Mouse (Mus musculus) neural tube, embryonic 15.5 days (tissue): ENCODE measurements around the gene Ptpn3. TPM values are rescaled to one million over a fixed set of nuclear protein-coding genes. Genes with fewer than 3 reads are reported as not detected.

Source experiments
- ATAC-seq: fragments of 200-750 bp; cut with Nextera tagmentation; 2 replicates; pipeline ENCODE4 v1.8.0; 2017; ENCODE audit warnings: mild to moderate bottlenecking, moderate TSS enrichment, moderate library complexity; ENCODE audit not compliant: low FRiP score
- H3K27ac ChIP-seq: fragments of 300-500 bp; sonication (generic); replicated peaks from 2 replicates; pipeline ENCODE4 v1.5.1; 2015; ENCODE audit warnings: mild to moderate bottlenecking, inconsistent platforms
- H3K27me3 ChIP-seq: fragments of 300-500 bp; sonication (generic); replicated peaks from 2 replicates; pipeline ENCODE4 v1.6.1; 2015; ENCODE audit warnings: inconsistent platforms
- H3K36me3 ChIP-seq: fragments of 300-500 bp; sonication (generic); 2 replicates; pipeline ENCODE4 v1.6.1; 2015; ENCODE audit warnings: inconsistent platforms
- H3K4me1 ChIP-seq: fragments of 300-500 bp; sonication (generic); 2 replicates; pipeline ENCODE4 v1.6.1; 2015; ENCODE audit warnings: inconsistent platforms
- H3K4me2 ChIP-seq: fragments of 300-500 bp; sonication (generic); 2 replicates; pipeline ENCODE4 v1.6.1; 2015; ENCODE audit warnings: inconsistent platforms, mild to moderate bottlenecking, moderate library complexity
- H3K4me3 ChIP-seq: fragments of 300-500 bp; sonication (generic); replicated peaks from 2 replicates; pipeline ENCODE4 v1.5.1; 2015; ENCODE audit warnings: mild to moderate bottlenecking, inconsistent platforms
- H3K9ac ChIP-seq: fragments of 300-500 bp; sonication (generic); replicated peaks from 2 replicates; pipeline ENCODE4 v1.6.1; 2015; ENCODE audit warnings: mild to moderate bottlenecking, inconsistent platforms
- H3K9me3 ChIP-seq: fragments of 300-500 bp; sonication (generic); replicated peaks from 2 replicates; pipeline ENCODE4 v1.6.1; 2016; ENCODE audit warnings: inconsistent platforms
- WGBS: fragments of 180-500 bp; shearing (Covaris S2); methylation state at CpG from one replicate; pipeline ENCODE4 v1.1.7; 2015; ENCODE audit warnings: mixed read lengths; 5-methylcytosine and 5-hydroxymethylcytosine counted together
- polyA plus RNA-seq: library from polyadenylated mRNA; unstranded; fragments of >200 nt; fragmentation: Nextera tagmentation; extraction: Ambion mirVana; gene quantifications from 2 replicates; pipeline ENCODE4 v1.2.1, GENCODE M21; 2015

Ptpn3 gene
- polyA plus RNA-seq, 1 experiment from 2014 or later: 3.9 TPM

DNA sequence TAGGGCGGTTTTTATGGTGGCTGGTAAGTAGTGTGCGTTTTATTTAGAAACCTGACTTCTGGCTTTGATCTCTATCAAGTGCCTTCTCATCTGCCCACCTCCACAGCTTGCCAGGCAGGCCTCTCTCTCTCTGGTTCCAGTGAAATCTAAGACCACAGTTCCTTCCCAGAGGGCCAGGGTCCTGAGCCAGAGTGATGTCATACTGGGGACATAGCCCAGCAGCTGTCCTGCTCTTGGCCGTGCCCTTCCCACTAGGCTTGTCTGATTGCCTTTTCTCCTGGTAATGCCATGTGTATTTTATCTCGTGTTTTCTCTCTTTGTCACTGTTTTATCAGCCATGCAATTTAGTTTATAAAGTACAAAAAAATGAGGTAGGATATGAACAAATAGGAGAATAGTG, 118.1 kb downstream of the Ptpn3 start:
- WGBS: 71% methylated on average over 4 of the region's 4 CpGs
- ATAC-seq: no peak

DNA sequence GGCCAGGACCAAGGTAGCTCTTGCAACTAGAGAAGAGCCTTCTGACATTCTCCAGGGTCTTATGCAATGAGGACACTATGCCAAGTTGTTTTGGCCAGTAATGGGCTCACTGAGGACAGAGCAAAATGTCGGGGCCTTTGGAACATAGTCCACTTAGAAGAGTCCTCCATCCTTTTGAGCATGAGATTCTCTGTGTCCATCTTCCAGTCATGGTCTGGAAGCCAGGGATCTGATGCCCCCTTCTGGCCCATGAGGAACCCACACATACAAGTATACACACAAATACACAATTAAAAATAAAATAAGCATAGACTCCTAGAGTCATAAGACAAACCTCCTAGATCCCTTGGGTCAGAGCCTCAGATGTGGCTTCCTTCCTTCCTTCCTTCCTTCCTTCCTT, 120.1 kb downstream of the Ptpn3 start:
- Histone ChIP-seq H3K9ac (no peak overlapping the region), H3K4me2 (no peak overlapping the region), H3K4me3 (no peak overlapping the region), H3K9me3 (no peaks in the 10 kb centered on the region), H3K27me3 (no peaks in the 10 kb centered on the region), H3K4me1 (no peaks in the 10 kb centered on the region), H3K36me3 (no peaks in the 10 kb centered on the region), H3K27ac (no peak overlapping the region)
- 69% methylated on average over 1 of the region's 1 CpGs for WGBS
- ATAC-seq: no peak

More for the DNA sequence above, 118.1 kb downstream of the Ptpn3 start:
- H3K27ac ChIP-seq: no peak overlapping the region
- H3K4me2 ChIP-seq: no peak overlapping the region
- H3K9ac ChIP-seq: no peak overlapping the region
- H3K4me1 ChIP-seq: no peaks in the 10 kb centered on the region
- no peaks in the 10 kb centered on the region for H3K9me3 ChIP-seq
- no peak overlapping the region for H3K4me3 ChIP-seq
- H3K27me3 ChIP-seq: no peaks in the 10 kb centered on the region
- H3K36me3 ChIP-seq: no peaks in the 10 kb centered on the region

DNA sequence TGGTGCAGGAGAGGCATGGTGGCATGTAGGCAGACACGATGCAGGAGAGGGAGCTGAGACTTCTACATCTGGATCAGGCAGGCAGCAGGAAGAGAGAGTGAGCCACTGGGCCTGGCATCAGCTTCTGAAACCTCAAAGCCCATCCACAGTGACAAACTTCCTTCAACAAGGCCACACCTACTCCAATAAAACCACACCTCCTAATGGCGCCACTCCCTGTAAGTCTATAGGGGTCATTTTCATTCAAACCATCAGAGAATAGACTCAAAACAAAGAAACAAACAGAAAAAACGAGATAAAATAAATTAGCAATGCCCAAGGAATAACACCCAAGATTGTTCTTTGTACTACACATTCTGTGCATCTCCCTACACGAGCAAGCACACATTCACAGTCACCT, 122.8 kb downstream of the Ptpn3 start:
- Histone ChIP-seq H3K9me3 (no peaks in the 10 kb centered on the region), H3K27ac (no peak overlapping the region)
- 74% methylated on average over 4 of the region's 4 CpGs for WGBS

DNA sequence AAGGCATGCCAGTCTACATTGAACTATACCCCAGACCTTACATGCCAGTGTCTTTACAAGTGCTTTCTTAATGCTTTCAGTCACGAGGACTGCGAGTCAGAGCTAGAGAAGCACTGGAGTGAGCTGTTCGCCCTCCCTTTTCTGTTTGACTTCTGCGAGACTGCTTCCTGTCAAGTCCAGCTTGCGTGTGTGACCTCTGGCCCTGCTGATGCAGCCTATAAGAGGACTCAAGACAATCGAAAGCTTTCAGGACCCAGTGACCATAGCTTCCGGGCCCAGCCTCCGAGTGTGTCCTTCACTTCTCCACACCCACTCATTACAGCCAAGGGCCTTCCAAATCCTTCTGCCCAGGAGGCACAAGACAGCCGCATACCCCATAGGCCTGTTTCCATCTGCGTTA, 126.3 kb downstream of the Ptpn3 start:
- ATAC-seq: no peak
- H3K4me1 ChIP-seq: no peaks in the 10 kb centered on the region
- WGBS: 77% methylated on average over 10 of the region's 10 CpGs

More for the DNA sequence above, 122.8 kb downstream of the Ptpn3 start:
- no peak for ATAC-seq
- Histone ChIP-seq H3K9ac (no peak overlapping the region), H3K36me3 (no peaks in the 10 kb centered on the region), H3K27me3 (no peaks in the 10 kb centered on the region), H3K4me2 (no peak overlapping the region), H3K4me1 (no peaks in the 10 kb centered on the region), H3K4me3 (no peak overlapping the region)

DNA sequence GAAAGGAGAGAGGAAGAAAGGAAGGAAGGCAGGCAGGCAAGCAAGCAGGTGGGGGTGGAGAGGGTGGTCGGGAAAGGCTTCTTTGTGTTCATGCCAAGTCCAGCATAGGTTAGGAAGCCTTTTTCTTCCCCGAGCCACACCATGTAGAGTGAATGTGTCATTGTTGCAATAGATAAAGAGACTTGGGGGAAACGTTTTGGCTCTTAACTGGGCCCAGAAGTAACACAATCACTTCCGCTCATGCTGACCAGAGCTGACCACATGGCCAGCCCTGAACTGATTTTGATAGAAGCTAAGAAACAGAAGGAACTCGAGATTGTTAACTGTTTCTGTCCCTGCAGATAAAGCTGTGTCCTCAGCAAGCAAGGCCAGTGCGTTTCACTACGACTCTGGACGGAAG, 128.8 kb downstream of the Ptpn3 start:
- Histone ChIP-seq H3K9me3 (no peaks in the 10 kb centered on the region), H3K4me3 (no peak overlapping the region), H3K9ac (no peak overlapping the region), H3K4me1 (no peaks in the 10 kb centered on the region), H3K27ac (no peak overlapping the region), H3K36me3 (no peaks in the 10 kb centered on the region), H3K4me2 (no peak overlapping the region), H3K27me3 (no peaks in the 10 kb centered on the region)
- ATAC-seq: no peak
- WGBS: 68% methylated on average over 8 of the region's 8 CpGs

More for the DNA sequence above, 126.3 kb downstream of the Ptpn3 start:
- no peaks in the 10 kb centered on the region for H3K27me3 ChIP-seq
- no peaks in the 10 kb centered on the region for H3K36me3 ChIP-seq
- no peak overlapping the region for H3K27ac ChIP-seq
- H3K9ac ChIP-seq: no peak overlapping the region
- no peak overlapping the region for H3K4me2 ChIP-seq
- no peak overlapping the region for H3K4me3 ChIP-seq
- no peaks in the 10 kb centered on the region for H3K9me3 ChIP-seq

DNA sequence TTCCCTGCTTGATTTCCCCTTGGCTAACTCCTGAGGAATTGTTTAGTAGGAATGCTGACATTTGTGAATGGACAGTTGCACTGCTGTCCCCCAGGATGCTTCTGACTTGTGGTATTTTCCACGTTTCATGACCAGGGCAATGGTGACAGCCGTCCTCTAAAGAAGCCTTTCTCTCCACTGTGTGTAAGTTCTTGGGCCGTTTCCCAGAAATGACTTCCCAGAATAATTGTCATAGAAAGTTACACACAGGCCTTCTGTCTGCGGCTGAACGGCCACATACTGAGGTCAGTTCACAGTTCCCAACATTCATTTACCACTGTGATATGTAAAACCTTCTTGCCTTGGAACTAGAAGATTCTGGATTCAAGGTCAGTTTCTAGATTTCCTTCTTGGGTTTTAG, 129.8 kb downstream of the Ptpn3 start:
- Histone ChIP-seq H3K4me1 (no peaks in the 10 kb centered on the region), H3K27ac (no peak overlapping the region), H3K4me3 (no peak overlapping the region), H3K4me2 (no peak overlapping the region), H3K36me3 (no peaks in the 10 kb centered on the region), H3K9me3 (no peaks in the 10 kb centered on the region), H3K27me3 (no peaks in the 10 kb centered on the region), H3K9ac (no peak overlapping the region)
- no peak for ATAC-seq
- WGBS: 51% methylated on average over 5 of the region's 5 CpGs

DNA sequence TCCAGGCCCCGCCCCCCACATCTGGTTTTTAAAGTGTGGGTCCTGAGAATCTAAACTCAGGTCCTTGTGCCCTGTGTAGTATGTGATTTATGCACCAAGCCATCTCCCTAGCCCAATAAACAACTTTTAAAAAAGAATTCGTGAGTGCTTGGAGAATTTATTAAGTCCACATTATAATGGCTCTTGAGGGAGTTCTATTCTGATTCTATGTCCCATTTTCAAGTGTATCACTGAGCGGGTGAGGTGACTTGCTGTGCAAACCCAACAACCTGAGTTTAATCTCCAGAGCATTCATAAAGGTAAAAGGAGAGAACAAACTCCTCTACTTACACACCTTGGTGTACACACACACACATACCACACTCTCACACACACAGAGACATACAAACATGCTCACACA, 133.0 kb downstream of the Ptpn3 start:
- H3K27me3 ChIP-seq: no peaks in the 10 kb centered on the region
- no peaks in the 10 kb centered on the region for H3K9me3 ChIP-seq
- 82% methylated on average over 3 of the region's 3 CpGs for WGBS

DNA sequence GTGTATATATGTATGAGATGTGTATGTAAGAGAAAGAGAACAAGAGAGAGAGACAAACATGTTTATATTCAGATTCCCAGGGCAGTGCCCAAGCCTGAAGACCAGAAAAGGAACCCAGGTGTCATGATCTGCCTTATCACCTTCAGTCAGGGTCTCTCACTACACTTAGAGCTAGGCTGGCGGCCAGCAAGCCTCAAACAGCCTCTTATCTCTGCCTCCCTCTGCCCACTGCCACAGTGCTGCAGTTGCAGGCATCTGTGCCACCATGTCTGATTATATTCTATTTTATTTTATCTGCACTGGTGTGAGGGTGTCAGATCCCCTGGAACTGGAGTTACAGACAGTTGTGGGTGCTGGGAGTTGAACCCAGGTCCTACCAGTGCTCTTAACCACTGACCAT, 133.4 kb downstream of the Ptpn3 start:
- Histone ChIP-seq H3K9me3 (no peaks in the 10 kb centered on the region), H3K4me3 (no peak overlapping the region), H3K36me3 (no peaks in the 10 kb centered on the region), H3K27me3 (no peaks in the 10 kb centered on the region), H3K9ac (no peak overlapping the region), H3K4me1 (no peaks in the 10 kb centered on the region), H3K27ac (no peak overlapping the region), H3K4me2 (no peak overlapping the region)
- WGBS: 88% methylated on average over 1 of the region's 1 CpGs
- no peak for ATAC-seq

More for the DNA sequence above, 133.0 kb downstream of the Ptpn3 start:
- ATAC-seq: no peak
- Histone ChIP-seq H3K4me2 (no peak overlapping the region), H3K9ac (no peak overlapping the region), H3K4me1 (no peaks in the 10 kb centered on the region), H3K4me3 (no peak overlapping the region), H3K36me3 (no peaks in the 10 kb centered on the region), H3K27ac (no peak overlapping the region)

DNA sequence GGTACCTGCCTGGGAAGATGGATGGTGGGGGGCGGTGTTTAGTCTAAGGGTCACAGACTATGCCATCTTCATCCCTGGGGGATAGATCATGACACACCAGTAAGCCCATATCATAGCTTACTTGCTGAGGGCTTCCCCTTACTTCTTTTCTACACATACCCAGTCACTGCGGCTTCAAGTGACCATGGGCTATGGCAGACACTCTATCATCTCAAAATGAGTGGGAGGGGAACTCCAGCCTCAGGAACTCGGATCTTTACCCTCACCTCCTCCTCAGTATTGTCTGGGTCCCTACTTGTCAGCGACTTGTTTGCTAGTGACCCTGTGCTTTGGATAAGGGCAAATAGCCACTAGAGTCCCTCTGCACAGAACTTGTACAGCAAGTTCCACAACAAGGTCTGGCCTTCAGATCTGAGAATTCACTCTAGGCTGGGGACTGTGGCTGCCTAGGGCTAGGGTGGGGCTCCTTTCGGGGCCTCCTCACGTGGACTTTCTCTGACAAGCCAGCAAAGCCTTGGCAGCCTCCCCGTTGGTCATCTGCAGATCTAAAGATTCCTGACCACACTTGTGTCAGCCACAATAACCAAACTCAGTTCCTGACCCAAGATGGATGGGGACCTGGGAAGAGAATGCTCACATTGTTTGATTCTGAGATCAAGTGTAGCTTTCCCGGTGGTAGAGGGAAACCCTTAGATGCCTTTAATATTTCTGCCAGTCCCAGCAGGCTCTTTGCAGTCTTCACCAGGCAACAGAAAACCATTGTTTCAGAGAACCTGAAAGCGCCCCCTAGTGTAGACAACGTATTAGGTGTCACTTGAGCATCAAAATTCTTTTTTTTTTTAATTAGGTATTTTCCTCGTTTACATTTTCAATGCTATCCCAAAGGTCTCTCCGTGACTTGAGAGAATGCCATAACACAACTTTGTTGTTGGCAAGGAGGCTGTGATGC, 134.4 kb downstream of the Ptpn3 start:
- no peaks in the 10 kb centered on the region for H3K27me3 ChIP-seq
- WGBS: 59% methylated on average over 12 of the region's 12 CpGs
- H3K4me1 ChIP-seq: no peaks in the 10 kb centered on the region
- no peak overlapping the region for H3K4me3 ChIP-seq
- no peak overlapping the region for H3K4me2 ChIP-seq
- H3K9ac ChIP-seq: no peak overlapping the region
- H3K9me3 ChIP-seq: no peaks in the 10 kb centered on the region
- H3K36me3 ChIP-seq: no peaks in the 10 kb centered on the region
- ATAC-seq: no peak
- no peak overlapping the region for H3K27ac ChIP-seq

DNA sequence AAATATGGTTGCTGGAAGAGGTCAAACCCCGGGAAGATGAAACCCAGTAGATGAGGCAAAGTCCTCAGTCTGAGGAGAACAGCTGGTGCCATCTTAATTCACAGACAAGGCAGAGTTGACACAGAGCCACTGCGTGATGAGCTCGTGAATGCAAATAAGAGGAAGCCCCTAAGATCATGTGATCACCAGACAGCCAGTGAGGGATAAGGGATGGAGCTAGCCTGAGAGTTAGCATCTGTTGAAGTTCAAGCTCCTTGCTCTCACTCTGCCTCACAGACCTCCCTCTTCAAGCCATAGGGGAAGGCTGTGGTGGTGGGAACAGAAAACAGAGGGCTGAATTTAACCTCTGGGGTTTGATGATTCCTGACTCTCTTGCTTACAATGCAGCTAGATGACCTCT, 136.0 kb downstream of the Ptpn3 start:
- Histone ChIP-seq H3K9ac (no peak overlapping the region), H3K27me3 (no peaks in the 10 kb centered on the region), H3K27ac (no peak overlapping the region), H3K36me3 (no peaks in the 10 kb centered on the region), H3K4me3 (no peak overlapping the region), H3K9me3 (no peaks in the 10 kb centered on the region), H3K4me1 (no peaks in the 10 kb centered on the region), H3K4me2 (no peak overlapping the region)
- 71% methylated on average over 3 of the region's 3 CpGs for WGBS
- ATAC-seq: no peak

DNA sequence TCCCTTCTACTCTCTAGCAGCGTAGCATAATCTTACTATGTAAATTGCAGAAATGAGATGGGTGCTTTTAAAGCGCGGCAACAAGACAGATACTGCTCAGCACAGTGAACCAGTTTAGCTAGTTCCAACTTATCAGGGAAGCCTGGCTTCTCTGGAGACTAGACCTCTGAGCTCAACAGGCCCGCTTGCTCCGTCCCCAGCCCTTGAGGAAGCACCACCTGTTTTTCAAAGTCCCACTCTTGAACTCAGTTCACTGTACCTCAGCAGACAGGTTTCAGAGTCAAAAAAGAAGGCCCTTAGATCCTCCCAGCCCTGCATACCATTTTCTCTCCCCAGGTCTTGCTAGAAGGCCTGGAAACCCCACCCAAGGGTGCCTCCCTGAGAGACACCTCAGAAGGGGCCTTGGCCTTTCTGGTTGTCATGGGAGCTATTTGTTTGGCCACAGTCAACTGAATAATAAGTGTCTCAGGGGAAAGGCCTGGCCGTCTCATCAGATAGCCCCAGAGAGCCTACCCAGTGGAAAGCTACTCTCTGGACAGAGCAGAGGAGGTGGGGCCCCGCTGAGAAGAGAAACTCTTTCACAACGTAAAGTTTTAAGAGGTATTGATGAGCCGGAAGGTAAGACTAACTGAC, 136.9 kb downstream of the Ptpn3 start:
- H3K4me1 ChIP-seq: no peaks in the 10 kb centered on the region
- no peaks in the 10 kb centered on the region for H3K36me3 ChIP-seq
- no peak overlapping the region for H3K9ac ChIP-seq
- 86% methylated on average over 9 of the region's 9 CpGs for WGBS
- no peak overlapping the region for H3K27ac ChIP-seq
- H3K27me3 ChIP-seq: no peaks in the 10 kb centered on the region
- no peak overlapping the region for H3K4me3 ChIP-seq
- no peak overlapping the region for H3K4me2 ChIP-seq
- ATAC-seq: no peak
- H3K9me3 ChIP-seq: no peaks in the 10 kb centered on the region
